Mouse (Mus musculus) embryonic facial prominence, embryonic 14.5 days (tissue): Measurements from ENCODE around the gene Cck. TPM values are rescaled to one million over a fixed set of nuclear protein-coding genes. Genes with fewer than 3 reads are reported as not detected.

ENCODE experiments used
- ATAC-seq: fragments of 200-750 bp; cut with Nextera tagmentation; 2 replicates; pipeline ENCODE4 v1.8.0; 2017; ENCODE audit warnings: low read depth, moderate number of reproducible peaks, moderate TSS enrichment
- DNase-seq: peaks from one replicate; pipeline ENCODE4 v3.0.0-alpha.2; 2015; ENCODE audit warnings: low spot score
- H3K27ac ChIP-seq: fragments of 300-500 bp; sonication (generic); replicated peaks from 2 replicates; pipeline ENCODE4 v1.5.1; 2014; ENCODE audit warnings: low read depth, mild to moderate bottlenecking, low read length, moderate library complexity
- H3K27me3 ChIP-seq: fragments of 300-500 bp; sonication (generic); replicated peaks from 2 replicates; pipeline ENCODE4 v1.6.1; 2014; ENCODE audit warnings: low read length; ENCODE audit not compliant: control insufficient read depth, insufficient read depth
- H3K36me3 ChIP-seq: fragments of 300-500 bp; sonication (generic); 2 replicates; pipeline ENCODE4 v1.6.1; 2014; ENCODE audit warnings: low read length, mixed read lengths; ENCODE audit not compliant: control insufficient read depth, insufficient read depth
- H3K4me1 ChIP-seq: fragments of 300-500 bp; sonication (generic); 2 replicates; pipeline ENCODE4 v1.6.1; 2014; ENCODE audit warnings: antibody characterized with exemption, low read length; ENCODE audit not compliant: control insufficient read depth, insufficient read depth
- H3K4me2 ChIP-seq: fragments of 300-500 bp; sonication (generic); 2 replicates; pipeline ENCODE4 v1.6.1; 2014; ENCODE audit warnings: low read depth, mild to moderate bottlenecking, low read length, moderate library complexity, mixed read lengths
- H3K4me3 ChIP-seq: fragments of 300-500 bp; sonication (generic); 2 replicates; pipeline ENCODE4 v1.5.1; 2014; ENCODE audit warnings: low read depth, mild to moderate bottlenecking, low read length
- H3K9ac ChIP-seq: fragments of 300-500 bp; sonication (generic); 2 replicates; pipeline ENCODE4 v1.6.1; 2014; ENCODE audit warnings: low read depth, mild to moderate bottlenecking, low read length, moderate library complexity, mixed read lengths
- H3K9me3 ChIP-seq: fragments of 300-500 bp; sonication (generic); 2 replicates; pipeline ENCODE4 v1.6.1; 2016; ENCODE audit warnings: low read length; ENCODE audit not compliant: control insufficient read depth
- WGBS: fragments of 180-500 bp; shearing (Covaris S2); extraction: QIAGEN DNeasy Blood & Tissue Kit; methylation state at CpG from one replicate; pipeline ENCODE4 v1.1.7; 2014; 5-methylcytosine and 5-hydroxymethylcytosine counted together
- polyA plus RNA-seq: library from polyadenylated mRNA; unstranded; fragments of >200 nt; fragmentation: Nextera tagmentation; extraction: Ambion mirVana; gene quantifications from 2 replicates; pipeline ENCODE4 v1.2.1, GENCODE M21; 2014

The Cck gene
- polyA plus RNA-seq, result 8.6 and 9.0 TPM in 2 replicates

GRCm38 (mm10) chr9:121495529-121495928 lies at the start of gene Cck:
Cck (minus strand) TSS chr9:121495694.
- no peak within 1 kb of the TSS for H3K27ac ChIP-seq
- H3K36me3 ChIP-seq, result no peaks in the 10 kb centered on the region
- peaks cover 60% of the 10 kb centered on the region for H3K27me3 ChIP-seq
- peak within 1 kb of the TSS; percentile 31; the same call in 1 of the 2 replicates for H3K9ac ChIP-seq
- DNase-seq, result peak; percentile 49
- no peak for ATAC-seq
- WGBS, result 5% methylated on average over 12 of the region's 12 CpGs
- peak within 1 kb of the TSS; percentile 55 for H3K4me2 ChIP-seq
- no peaks in the 10 kb centered on the region for H3K4me1 ChIP-seq
- no peaks in the 10 kb centered on the region for H3K9me3 ChIP-seq
- peak within 1 kb of the TSS; percentile 33 for H3K4me3 ChIP-seq

GRCm38 (mm10) chr9:121541530-121541929 lies 46.0 kb upstream of the Cck start:
- DNase-seq (no peak), ATAC-seq (no peak)
- Histone ChIP-seq H3K27ac (no peak overlapping the region), H3K4me3 (no peak overlapping the region), H3K9me3 (peaks cover 3% of the 10 kb centered on the region; the same call in 1 of the 2 replicates), H3K4me1 (no peaks in the 10 kb centered on the region), H3K9ac (no peak overlapping the region), H3K27me3 (no peaks in the 10 kb centered on the region), H3K36me3 (no peaks in the 10 kb centered on the region), H3K4me2 (no peak overlapping the region)

GRCm38 (mm10) chr9:121532626-121533025 lies 37.1 kb upstream of the Cck start:
- H3K9ac ChIP-seq, result no peak overlapping the region
- ATAC-seq, result no peak
- DNase-seq, result no peak
- no peak overlapping the region for H3K4me2 ChIP-seq
- no peaks in the 10 kb centered on the region for H3K4me1 ChIP-seq
- no peak overlapping the region for H3K27ac ChIP-seq
- 83% methylated on average over 9 of the region's 9 CpGs for WGBS
- H3K27me3 ChIP-seq, result no peaks in the 10 kb centered on the region
- no peak overlapping the region for H3K4me3 ChIP-seq
- peaks cover 10% of the 10 kb centered on the region; the same call in 1 of the 2 replicates for H3K9me3 ChIP-seq
- H3K36me3 ChIP-seq, result no peaks in the 10 kb centered on the region

GRCm38 (mm10) chr9:121528605-121529357 lies 33.3 kb upstream of the Cck start:
- Histone ChIP-seq H3K36me3 (no peaks in the 10 kb centered on the region), H3K9me3 (no peaks in the 10 kb centered on the region), H3K4me2 (no peak overlapping the region), H3K27ac (no peak overlapping the region), H3K4me3 (no peak overlapping the region), H3K4me1 (no peaks in the 10 kb centered on the region), H3K27me3 (no peaks in the 10 kb centered on the region), H3K9ac (no peak overlapping the region)
- WGBS, result 67% methylated on average over 8 of the region's 8 CpGs
- DNase-seq (no peak), ATAC-seq (no peak)

- no peak overlapping the region for H3K4me3 ChIP-seq
- H3K9me3 ChIP-seq, result no peaks in the 10 kb centered on the region
- H3K27me3 ChIP-seq, result no peaks in the 10 kb centered on the region
- H3K36me3 ChIP-seq, result no peaks in the 10 kb centered on the region
- H3K4me1 ChIP-seq, result no peaks in the 10 kb centered on the region
- ATAC-seq (no peak), DNase-seq (no peak)
- no peak overlapping the region for H3K4me2 ChIP-seq
- no peak overlapping the region for H3K27ac ChIP-seq
- H3K9ac ChIP-seq, result no peak overlapping the region
- 80% methylated on average over 6 of the region's 6 CpGs for whole genome bisulfite sequencing
Observed at GRCm38 (mm10) chr9:121526171-121526570, 30.7 kb upstream of the Cck start.

GRCm38 (mm10) chr9:121520047-121520446 lies 24.6 kb upstream of the Cck start:
- Histone ChIP-seq H3K4me3 (no peak overlapping the region), H3K9me3 (no peaks in the 10 kb centered on the region), H3K27me3 (no peaks in the 10 kb centered on the region), H3K4me2 (no peak overlapping the region), H3K36me3 (no peaks in the 10 kb centered on the region), H3K4me1 (no peaks in the 10 kb centered on the region), H3K27ac (no peak overlapping the region), H3K9ac (no peak overlapping the region)
- 79% methylated on average over 5 of the region's 5 CpGs for WGBS
- ATAC-seq (no peak), DNase-seq (no peak)

GRCm38 (mm10) chr9:121514462-121514861 lies 19.0 kb upstream of the Cck start:
- DNase-seq, result no peak
- WGBS, result 82% methylated on average over 5 of the region's 5 CpGs
- ATAC-seq, result no peak
- Histone ChIP-seq H3K27me3 (no peaks in the 10 kb centered on the region), H3K27ac (no peak overlapping the region), H3K4me3 (no peak overlapping the region), H3K4me2 (no peak overlapping the region), H3K4me1 (no peaks in the 10 kb centered on the region), H3K36me3 (no peaks in the 10 kb centered on the region), H3K9ac (no peak overlapping the region), H3K9me3 (no peaks in the 10 kb centered on the region)

GRCm38 (mm10) chr9:121511911-121512310 lies 16.4 kb upstream of the Cck start:
- H3K4me3 ChIP-seq, result no peak overlapping the region
- DNase-seq (no peak), ATAC-seq (no peak)
- H3K27me3 ChIP-seq, result no peaks in the 10 kb centered on the region
- no peaks in the 10 kb centered on the region for H3K36me3 ChIP-seq
- no peak overlapping the region for H3K4me2 ChIP-seq
- no peaks in the 10 kb centered on the region for H3K4me1 ChIP-seq
- no peak overlapping the region for H3K27ac ChIP-seq
- 84% methylated on average over 4 of the region's 4 CpGs for WGBS
- no peak overlapping the region for H3K9ac ChIP-seq
- no peaks in the 10 kb centered on the region for H3K9me3 ChIP-seq
